Comparison of ENCODE assay signal across 8 mouse cellular contexts in genomic region chr9:44655098-44656066, GRCm38 (mm10). TPM values are rescaled to one million over a fixed set of nuclear protein-coding genes. Genes with fewer than 3 reads are reported as not detected.
DNase-seq lines count a peak whose midpoint lies in the region; ATAC-seq and TF ChIP-seq lines count a peak whose summit lies in the region.

No protein-coding gene starts in this region.

- H3K36me3 ChIP-seq in CH12.LX (replicated peaks in 1 of 2; ENCODE audit: control insufficient read depth in 1 of 2, insufficient read depth in 1 of 2, low read length in 1 of 2) (no peaks in the 10 kb centered on the region), myocyte (ENCODE audit: control insufficient read depth, insufficient read depth) (no peaks in the 10 kb centered on the region)
- H3K36me3 ChIP-seq in embryonic facial prominence, embryonic 13.5 days, result no peaks in the 10 kb centered on the region
- no peaks in the 10 kb centered on the region for H3K36me3 ChIP-seq in heart, embryonic 11.5 days (ENCODE audit: control insufficient read depth, insufficient read depth, low read length)
- H3K36me3 ChIP-seq in liver, embryonic 11.5 days (ENCODE audit: control insufficient read depth, insufficient read depth, low read length), result no peaks in the 10 kb centered on the region

- H3K27ac ChIP-seq in CH12.LX (ENCODE audit: insufficient read depth, low read depth), result peak overlapping the region; percentile 29
- peak overlapping the region; percentile 41; the same call in 1 of the 2 replicates for H3K27ac ChIP-seq in embryonic facial prominence, embryonic 13.5 days
- H3K27ac ChIP-seq in heart, embryonic 11.5 days (ENCODE audit: low read depth, low read length), result no peak overlapping the region
- no peak overlapping the region for H3K27ac ChIP-seq in liver, embryonic 11.5 days (ENCODE audit: low read depth, low read length)

- TF ChIP-seq RAD21 in CH12.LX (IDR thresholded peaks at IDR 0.05; ENCODE audit: low read depth, low read length), result peak; percentile 98

- ATAC-seq in embryonic facial prominence, embryonic 13.5 days (ENCODE audit: insufficient number of reproducible peaks, insufficient read depth, low FRiP score, low TSS enrichment, low read depth), result no peak
- ATAC-seq in heart, embryonic 11.5 days (replicated peaks; ENCODE audit: insufficient number of reproducible peaks, low FRiP score, low TSS enrichment), result no peak
- 0 out of 2 replicates have a peak, but pooled peaks have one; percentile 26 for ATAC-seq in liver, embryonic 11.5 days (replicated peaks; ENCODE audit: low FRiP score)

- H3ac ChIP-seq in myocyte (ENCODE audit: control insufficient read depth, insufficient read length), result no peak overlapping the region

- dilution Hi-C loops in CH12.LX (cut with MboI; ENCODE audit: extremely low pct_ligation_motif_present, extremely low pct_unique_long_range_greater_than_20kb, low sequenced_read_pairs), result no loop called here

- TF ChIP-seq EP300 in CH12.LX (IDR thresholded peaks at IDR 0.05; ENCODE audit: low read length), result no peak; the same call in 1 of the 2 replicates

- H3K4me1 ChIP-seq in CH12.LX (ENCODE audit: control insufficient read depth in 1 of 2, insufficient read depth in 2 of 2), result peaks cover 0 to 11% of the 10 kb centered on the region in 2 experiments; a peak in 2 of 4 replicates
- H3K4me1 ChIP-seq in embryonic facial prominence, embryonic 13.5 days, result peaks cover 7% of the 10 kb centered on the region; the same call in 1 of the 2 replicates
- no peaks in the 10 kb centered on the region for H3K4me1 ChIP-seq in heart, embryonic 11.5 days (ENCODE audit: control insufficient read depth, insufficient read depth, low read length)
- peaks cover 7% of the 10 kb centered on the region; the same call in 1 of the 2 replicates for H3K4me1 ChIP-seq in liver, embryonic 11.5 days (replicated peaks; ENCODE audit: control insufficient read depth, insufficient read depth, low read length)

- peaks cover 17% of the 10 kb centered on the region for H3K27me3 ChIP-seq in CH12.LX (replicated peaks)
- H3K27me3 ChIP-seq in embryonic facial prominence, embryonic 13.5 days, result no peaks in the 10 kb centered on the region
- H3K27me3 ChIP-seq in heart, embryonic 11.5 days (ENCODE audit: control insufficient read depth, insufficient read depth, low read length), result 0 out of 2 replicates have a peak, but pooled peaks cover 3% of the 10 kb centered on the region
- no peaks in the 10 kb centered on the region for H3K27me3 ChIP-seq in liver, embryonic 11.5 days (replicated peaks; ENCODE audit: control insufficient read depth, insufficient read depth, low read length)
- H3K27me3 ChIP-seq in myocyte (ENCODE audit: control insufficient read depth, insufficient read depth, insufficient read length), result peaks cover 7% of the 10 kb centered on the region

- TF ChIP-seq CTCF in CH12.LX (conservative IDR thresholded peaks at IDR 0.05 in 1 of 2, IDR thresholded peaks at IDR 0.05 in 1 of 2; ENCODE audit: low read depth in 2 of 2, low read length in 2 of 2), result peak; percentile 68 to 97

- in situ Hi-C loops in CH12.LX (cut with MboI; ENCODE audit: low pct_ligation_motif_present, low pct_unique_long_range_greater_than_20kb, low sequenced_read_pairs), result no loop called here

- peak overlapping the region; percentile 41 for H3K9ac ChIP-seq in CH12.LX (ENCODE audit: insufficient read depth, low read depth)
- peak overlapping the region; percentile 53 for H3K9ac ChIP-seq in embryonic facial prominence, embryonic 13.5 days
- H3K9ac ChIP-seq in heart, embryonic 11.5 days (ENCODE audit: low read depth, low read length), result 0 out of 2 replicates have a peak overlapping the region, but pooled peaks have one; percentile 40
- peak overlapping the region; percentile 48 for H3K9ac ChIP-seq in liver, embryonic 11.5 days (ENCODE audit: low read depth, low read length)

- WGBS in embryonic facial prominence, embryonic 13.5 days, result 26% methylated on average over 26 of the region's 26 CpGs
- WGBS in heart, embryonic 11.5 days (ENCODE audit: insufficient replicate concordance), result 22% methylated on average over 26 of the region's 26 CpGs
- 27% methylated on average over 26 of the region's 26 CpGs for WGBS in liver, embryonic 11.5 days

- H3K9me3 ChIP-seq in CH12.LX (replicated peaks; ENCODE audit: low read length), result no peaks in the 10 kb centered on the region
- no peaks in the 10 kb centered on the region for H3K9me3 ChIP-seq in embryonic facial prominence, embryonic 13.5 days
- H3K9me3 ChIP-seq in heart, embryonic 11.5 days (replicated peaks; ENCODE audit: control insufficient read depth, low read length), result no peaks in the 10 kb centered on the region
- no peaks in the 10 kb centered on the region for H3K9me3 ChIP-seq in liver, embryonic 11.5 days (ENCODE audit: control insufficient read depth, low read length)

- H3K4me2 ChIP-seq in CH12.LX (ENCODE audit: insufficient read depth, low read depth, poor library complexity, severe bottlenecking), result peak overlapping the region; percentile 71
- H3K4me2 ChIP-seq in embryonic facial prominence, embryonic 13.5 days, result peak overlapping the region; percentile 53
- peak overlapping the region; percentile 72 for H3K4me2 ChIP-seq in heart, embryonic 11.5 days
- H3K4me2 ChIP-seq in liver, embryonic 11.5 days, result peak overlapping the region; percentile 63
- peak overlapping the region; percentile 66 for H3K4me2 ChIP-seq in myocyte (ENCODE audit: low read depth)

- H3K79me2 ChIP-seq in CH12.LX (replicated peaks; ENCODE audit: control insufficient read depth, extremely low read depth, insufficient read depth, poor library complexity, severe bottlenecking), result no peaks in the 10 kb centered on the region
- no peaks in the 10 kb centered on the region for H3K79me2 ChIP-seq in myocyte (ENCODE audit: control insufficient read depth, insufficient read depth)

- DNase-seq in CH12.LX (ENCODE audit: extremely low read depth), result peak; percentile 95
- peak; percentile 44 for DNase-seq in adrenal gland, postnatal 25 days
- peak; percentile 83 for DNase-seq in kidney, adult 9 months
- DNase-seq in liver, embryonic 11.5 days (ENCODE audit: low spot score), result peak; percentile 56
- peak; percentile 70 for DNase-seq in testis, postnatal 14 days (ENCODE audit: low spot score)

- no peak for TF ChIP-seq POLR2A in CH12.LX (IDR thresholded peaks at IDR 0.05; ENCODE audit: low read depth, low read length)
- TF ChIP-seq POLR2A in myocyte (IDR thresholded peaks at IDR 0.05; ENCODE audit: insufficient read length, low read depth), result no peak

- H3K4me3 ChIP-seq in CH12.LX (replicated peaks in 1 of 3; ENCODE audit: low read depth in 2 of 3, low read length in 2 of 3, poor library complexity in 1 of 3) (peak overlapping the region; percentile 34 to 48 (median 44)), myocyte (no peak overlapping the region)
- peak overlapping the region; percentile 19; the same call in 1 of the 2 replicates for H3K4me3 ChIP-seq in embryonic facial prominence, embryonic 13.5 days
- peak overlapping the region; percentile 33 for H3K4me3 ChIP-seq in heart, embryonic 11.5 days (ENCODE audit: low read depth, low read length)
- H3K4me3 ChIP-seq in liver, embryonic 11.5 days (ENCODE audit: low read depth, low read length), result peak overlapping the region; percentile 27

TF ChIP-seq in CH12.LX, 34 proteins besides CTCF, POLR2A, EP300 and RAD21 (continues in another document):
- TF ChIP-seq CHD1 (IDR thresholded peaks at IDR 0.05; ENCODE audit: low read depth, low read length) (no peak), ZMIZ1 (IDR thresholded peaks at IDR 0.05; ENCODE audit: low read depth, low read length) (no peak), BHLHE40 (IDR thresholded peaks at IDR 0.05; ENCODE audit: low read depth, low read length) (peak; percentile 81), IRF4 (IDR thresholded peaks at IDR 0.05; ENCODE audit: low read depth, low read length) (peak; percentile 64; the same call in 1 of the 2 replicates), ELF1 (IDR thresholded peaks at IDR 0.05; ENCODE audit: low read depth, low read length) (no peak), NELFE (IDR thresholded peaks at IDR 0.05; ENCODE audit: low read depth, low read length) (no peak; the same call in 1 of the 2 replicates), TCF12 (IDR thresholded peaks at IDR 0.05; ENCODE audit: low read depth, low read length) (peak; percentile 1; the same call in 1 of the 2 replicates)

TF ChIP-seq in myocyte, 11 proteins besides CTCF, POLR2A, EP300 and RAD21:
- TF ChIP-seq MYOG (IDR thresholded peaks at IDR 0.05; ENCODE audit: control insufficient read depth in 1 of 3, insufficient read depth in 1 of 3, insufficient read length in 2 of 3, low read depth in 2 of 3) (no peak), TCF3 (IDR thresholded peaks at IDR 0.05; ENCODE audit: insufficient read length, low read depth) (no peak), CEBPB (IDR thresholded peaks at IDR 0.05; ENCODE audit: insufficient read depth, poor library complexity, severe bottlenecking) (no peak), MYOD1 (IDR thresholded peaks at IDR 0.05; ENCODE audit: control insufficient read depth in 1 of 3, insufficient read length in 2 of 3, low read depth in 2 of 3) (no peak), POLR2AphosphoS2 (IDR thresholded peaks at IDR 0.05; ENCODE audit: insufficient read length, low read depth) (no peak), SRF (IDR thresholded peaks at IDR 0.05; ENCODE audit: control insufficient read depth, insufficient read length, low read depth) (no peak), E2F4 (IDR thresholded peaks at IDR 0.05; ENCODE audit: insufficient read depth) (no peak)

RNA-seq across cellular contexts. Expression of gene Treh, which starts 17.7 kb away (rescaled TPM):
- total RNA-seq in CH12.LX (2012; rRNA removed), result not detected in 2 replicates
- total RNA-seq in CH12.LX (2014; rRNA removed), result not detected in 2 replicates
- not detected in 2 replicates for polyA plus RNA-seq in CH12.LX (2012; ENCODE audit: insufficient read length, low read depth)
- not detected in 2 replicates for total RNA-seq in adrenal gland, postnatal 25 days (2021)
- polyA plus RNA-seq in embryonic facial prominence, embryonic 13.5 days (2015; fragmentation: Nextera tagmentation; extraction: Ambion mirVana), result 0.73 TPM in 1 of 2 replicates, not detected in the other
- not detected in 2 replicates for polyA plus RNA-seq in heart, embryonic 11.5 days (2014; fragmentation: Nextera tagmentation; extraction: Ambion mirVana)
- polyA plus RNA-seq in liver, embryonic 11.5 days (2014; fragmentation: Nextera tagmentation; extraction: Ambion mirVana), result not detected in 2 replicates
- polyA plus RNA-seq in myocyte (2012; fragmentation: generic; extraction: Trizol), result 0.02 TPM

RNA-seq across cellular contexts. Expression of gene Ddx6, which starts 50.7 kb away (rescaled TPM):
- total RNA-seq in CH12.LX (2012; rRNA removed) (41.5 and 42.3 TPM in 2 replicates), CH12.LX (2014; rRNA removed) (66.7 and 71.4 TPM in 2 replicates)
- polyA plus RNA-seq in CH12.LX (2012; ENCODE audit: insufficient read length, low read depth) (77.1 and 81.2 TPM in 2 replicates), myocyte (2012; fragmentation: generic; extraction: Trizol) (25.8 TPM)
- total RNA-seq in adrenal gland, postnatal 25 days (2021), result 126 and 145 TPM in 2 replicates
- polyA plus RNA-seq in embryonic facial prominence, embryonic 13.5 days (2015; fragmentation: Nextera tagmentation; extraction: Ambion mirVana), result 28.3 and 29.2 TPM in 2 replicates
- 7.7 and 15.0 TPM in 2 replicates for polyA plus RNA-seq in heart, embryonic 11.5 days (2014; fragmentation: Nextera tagmentation; extraction: Ambion mirVana)
- polyA plus RNA-seq in liver, embryonic 11.5 days (2014; fragmentation: Nextera tagmentation; extraction: Ambion mirVana), result 8.4 and 10.2 TPM in 2 replicates

Comparison
In these comparisons a context has a peak if more than half of its experiments do, and no peak if none do; other contexts are left out.
1. DNase-seq: peak in every context shown above with its lines; median percentile 95 in CH12.LX; 83 in kidney, adult 9 months; 70 in testis, postnatal 14 days; 56 in liver, embryonic 11.5 days; 44 in adrenal gland, postnatal 25 days.
2. H3K27ac ChIP-seq: peak in CH12.LX (single experiment) and embryonic facial prominence, embryonic 13.5 days (single experiment); none in heart, embryonic 11.5 days (single experiment) and liver, embryonic 11.5 days (single experiment).
3. Peak in every context shown above with its lines, with median percentiles within 50 percentile points of each other: H3K4me2 ChIP-seq and H3K9ac ChIP-seq.